Mouse (Mus musculus): ENCODE data around the gene Cyp2j7.
"Not testable (repeated sequence)": the region's sequence is repeated elsewhere in the genome, so short reads cannot be mapped to it uniquely, and the experiment has no call there.

- TF ChIP-seq CTCF (IDR thresholded peaks at IDR 0.05; ENCODE audit: low read depth, low read length); POLR2A (IDR thresholded peaks at IDR 0.05; ENCODE audit: borderline replicate concordance, low read depth, low read length): not testable (repeated sequence)
Observed at GRCm38 (mm10) chr4:96184716-96185115, 51.7 kb downstream of the Cyp2j7 start.

Measured in bone marrow macrophage, adult 2 months (primary cell).